Mouse (Mus musculus) midbrain, embryonic 12.5 days (tissue): Measurements from ENCODE around the gene P2rx7. TPM values are rescaled to one million over a fixed set of nuclear protein-coding genes. Genes with fewer than 3 reads are reported as not detected.

Source experiments
- ATAC-seq: fragments of 200-750 bp; cut with Nextera tagmentation; 2 replicates; pipeline ENCODE4 v1.8.0; 2017; ENCODE audit warnings: low read depth, moderate TSS enrichment, moderate library complexity; ENCODE audit not compliant: low FRiP score
- H3K27ac ChIP-seq: fragments of 300-500 bp; sonication (generic); replicated peaks from 2 replicates; pipeline ENCODE4 v1.5.1; 2016; ENCODE audit warnings: mild to moderate bottlenecking
- H3K27me3 ChIP-seq: fragments of 300-500 bp; sonication (generic); 2 replicates; pipeline ENCODE4 v1.6.1; 2016; ENCODE audit warnings: mild to moderate bottlenecking
- H3K36me3 ChIP-seq: fragments of 300-500 bp; sonication (generic); 2 replicates; pipeline ENCODE4 v1.6.1; 2016
- H3K4me1 ChIP-seq: fragments of 300-500 bp; sonication (generic); 2 replicates; pipeline ENCODE4 v1.6.1; 2016
- H3K4me2 ChIP-seq: fragments of 300-500 bp; sonication (generic); replicated peaks from 2 replicates; pipeline ENCODE4 v1.6.1; 2016; ENCODE audit warnings: mild to moderate bottlenecking, moderate library complexity
- H3K4me3 ChIP-seq: fragments of 300-500 bp; sonication (generic); 2 replicates; pipeline ENCODE4 v1.5.1; 2016; ENCODE audit warnings: mild to moderate bottlenecking
- H3K9ac ChIP-seq: fragments of 300-500 bp; sonication (generic); replicated peaks from 2 replicates; pipeline ENCODE4 v1.6.1; 2016; ENCODE audit warnings: mild to moderate bottlenecking, moderate library complexity
- H3K9me3 ChIP-seq: fragments of 300-500 bp; sonication (generic); 2 replicates; pipeline ENCODE4 v1.6.1; 2016; ENCODE audit warnings: mild to moderate bottlenecking
- WGBS: fragments of 180-500 bp; shearing (Covaris S2); methylation state at CpG from one replicate; pipeline ENCODE4 v1.1.7; 2016; 5-methylcytosine and 5-hydroxymethylcytosine counted together
- polyA plus RNA-seq: library from polyadenylated mRNA; unstranded; fragments of >200 nt; fragmentation: Nextera tagmentation; extraction: Ambion mirVana; gene quantifications from 2 replicates; pipeline ENCODE4 v1.2.1, GENCODE M21; 2016

P2rx7 gene
- polyA plus RNA-seq, 1 experiment from 2014 or later = 1.5 TPM

DNA sequence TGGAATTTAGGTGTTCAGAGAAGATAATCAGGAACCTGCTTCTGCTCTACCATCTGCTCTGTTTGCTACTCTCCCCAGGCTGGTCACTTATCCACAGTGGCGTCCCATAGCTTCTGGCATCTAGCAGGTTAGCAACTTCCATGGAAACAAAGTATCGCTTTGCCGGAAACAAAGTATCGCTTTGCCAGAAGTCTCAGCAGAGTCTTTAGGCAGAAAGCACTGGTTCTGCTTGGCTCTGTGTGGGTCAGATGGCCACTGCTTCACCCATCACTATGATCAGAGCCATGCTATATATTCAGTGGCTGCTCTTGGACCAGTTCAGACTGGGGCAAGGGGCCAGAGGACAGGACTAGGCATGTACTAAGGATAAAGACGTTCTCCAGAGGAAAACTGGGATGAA is 28.6 kb downstream of the P2rx7 start:
- 91% methylated on average over 5 of the region's 5 CpGs for WGBS
- Histone ChIP-seq H3K36me3 (no peaks in the 10 kb centered on the region), H3K4me2 (no peak overlapping the region), H3K4me1 (peaks cover 4% of the 10 kb centered on the region; the same call in 1 of the 2 replicates), H3K9me3 (no peaks in the 10 kb centered on the region), H3K4me3 (no peak overlapping the region), H3K9ac (no peak overlapping the region), H3K27ac (no peak overlapping the region), H3K27me3 (no peaks in the 10 kb centered on the region)
- no peak for ATAC-seq

DNA sequence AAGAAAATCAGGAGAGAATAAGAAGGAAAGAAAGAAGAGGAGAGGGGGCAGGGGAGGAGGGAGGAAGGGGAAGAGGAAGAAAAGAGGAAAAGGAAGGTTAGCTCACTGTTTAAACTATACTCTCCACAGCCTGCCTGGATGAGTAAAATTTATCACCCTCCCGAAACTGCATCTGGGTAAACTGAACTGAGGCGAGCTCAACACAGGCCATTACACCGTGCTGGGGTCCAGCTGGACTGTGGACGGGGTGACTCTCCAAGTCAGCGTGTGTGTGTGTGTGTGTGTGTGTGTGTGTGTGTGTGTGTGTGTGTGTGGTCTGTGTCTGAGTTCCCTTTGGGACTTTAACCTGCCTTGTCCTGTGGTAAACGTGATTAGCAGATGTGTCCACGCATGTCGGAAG is 32.3 kb downstream of the P2rx7 start:
- H3K4me2 ChIP-seq = no peak overlapping the region
- H3K9me3 ChIP-seq = no peaks in the 10 kb centered on the region
- ATAC-seq = no peak
- no peak overlapping the region for H3K9ac ChIP-seq
- H3K4me1 ChIP-seq = no peaks in the 10 kb centered on the region
- H3K36me3 ChIP-seq = no peaks in the 10 kb centered on the region
- 86% methylated on average over 8 of the region's 8 CpGs for WGBS
- no peak overlapping the region for H3K27ac ChIP-seq
- no peak overlapping the region for H3K4me3 ChIP-seq
- no peaks in the 10 kb centered on the region for H3K27me3 ChIP-seq

DNA sequence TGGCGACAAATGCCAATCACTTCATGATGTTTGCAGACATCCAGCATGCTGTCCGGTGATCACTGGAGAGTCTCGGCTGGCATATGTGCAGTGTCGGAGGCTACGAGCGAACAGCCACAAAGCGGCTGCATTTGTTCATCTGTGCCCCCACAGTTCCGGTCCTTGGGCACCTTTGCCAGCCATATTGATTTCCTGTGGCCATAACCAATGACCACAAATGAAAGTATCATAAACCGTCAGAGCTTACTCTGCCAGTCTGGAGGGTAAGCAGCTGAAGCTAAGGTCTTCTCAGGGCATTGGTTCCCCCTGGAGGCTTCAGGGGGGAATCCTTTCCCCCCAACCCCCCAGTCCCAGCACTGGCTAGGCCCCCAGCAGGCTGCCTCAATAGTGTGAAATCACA is 34.3 kb downstream of the P2rx7 start:
- H3K36me3 ChIP-seq = no peaks in the 10 kb centered on the region
- H3K4me2 ChIP-seq = no peak overlapping the region
- H3K27me3 ChIP-seq = no peaks in the 10 kb centered on the region
- ATAC-seq = no peak
- H3K27ac ChIP-seq = no peak overlapping the region
- WGBS = 91% methylated on average over 9 of the region's 9 CpGs
- H3K4me3 ChIP-seq = no peak overlapping the region
- H3K9ac ChIP-seq = no peak overlapping the region
- no peaks in the 10 kb centered on the region for H3K4me1 ChIP-seq
- no peaks in the 10 kb centered on the region for H3K9me3 ChIP-seq

DNA sequence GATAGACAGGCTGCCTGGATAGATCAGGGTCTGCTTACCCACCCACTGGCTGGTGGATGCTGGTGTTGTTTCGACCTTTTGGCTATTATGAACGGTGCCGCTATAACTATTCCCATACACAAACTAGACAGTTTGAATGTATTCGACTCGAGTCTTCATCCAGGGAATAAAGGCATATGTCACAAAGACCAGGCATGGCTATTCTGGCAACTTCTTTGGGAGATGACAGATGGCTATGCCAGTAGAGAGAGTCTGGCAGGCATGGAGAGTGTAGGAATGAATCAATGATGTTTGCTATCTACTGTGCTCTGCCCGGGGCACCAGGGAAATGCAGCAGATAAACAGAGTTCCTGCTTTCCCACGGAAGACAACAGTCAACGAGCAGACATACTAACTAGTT is 36.2 kb downstream of the P2rx7 start:
- Histone ChIP-seq H3K4me1 (no peaks in the 10 kb centered on the region), H3K36me3 (no peaks in the 10 kb centered on the region), H3K4me3 (no peak overlapping the region), H3K9ac (no peak overlapping the region), H3K9me3 (no peaks in the 10 kb centered on the region), H3K27me3 (no peaks in the 10 kb centered on the region), H3K27ac (no peak overlapping the region), H3K4me2 (no peak overlapping the region)
- ATAC-seq = no peak
- WGBS = 87% methylated on average over 8 of the region's 8 CpGs

DNA sequence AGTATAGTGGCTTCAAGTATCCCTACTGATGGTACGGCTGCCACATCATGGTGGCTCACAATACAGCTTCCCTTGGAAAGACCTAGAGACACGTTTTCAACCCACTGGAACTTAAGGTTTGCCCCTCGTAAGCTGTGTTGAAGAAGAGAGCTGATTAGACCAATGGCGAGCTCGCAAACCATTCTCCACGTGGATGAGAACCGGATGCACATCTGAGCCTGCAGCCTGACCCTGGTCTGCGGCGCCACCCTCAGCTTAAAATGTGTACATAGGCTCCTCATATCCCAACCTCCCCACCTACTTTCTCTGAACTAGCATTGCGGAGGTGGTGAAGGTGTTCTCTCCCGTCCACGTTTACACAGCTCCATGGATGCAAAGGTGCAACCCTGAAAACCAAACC is 37.6 kb downstream of the P2rx7 start:
- H3K4me3 ChIP-seq = no peak overlapping the region
- no peak for ATAC-seq
- 83% methylated on average over 12 of the region's 12 CpGs for WGBS

DNA sequence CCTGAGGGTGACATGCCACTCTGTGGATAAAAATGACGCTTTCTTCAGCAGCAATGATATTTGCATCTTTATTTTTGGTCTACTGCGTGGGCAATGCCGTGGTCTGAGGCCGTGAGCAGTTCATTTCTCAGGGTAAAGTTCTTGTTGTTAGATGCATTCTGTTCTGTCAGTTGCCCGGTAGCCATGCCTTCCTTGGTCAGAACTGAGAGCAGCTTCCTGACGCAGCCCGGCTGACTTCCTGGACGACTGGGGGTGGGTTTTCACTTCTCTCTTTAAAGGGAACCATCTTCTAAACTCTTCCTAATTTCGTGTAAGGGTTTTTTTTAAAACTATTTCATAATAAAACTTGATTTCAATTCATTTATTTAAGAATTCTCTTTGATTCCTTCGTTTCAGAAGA is 40.2 kb downstream of the P2rx7 start:
- H3K27ac ChIP-seq = no peak overlapping the region
- no peak overlapping the region for H3K4me2 ChIP-seq
- H3K4me1 ChIP-seq = no peaks in the 10 kb centered on the region
- no peak for ATAC-seq
- H3K9me3 ChIP-seq = no peaks in the 10 kb centered on the region
- no peaks in the 10 kb centered on the region for H3K27me3 ChIP-seq
- no peak overlapping the region for H3K9ac ChIP-seq
- H3K4me3 ChIP-seq = no peak overlapping the region
- WGBS = 81% methylated on average over 10 of the region's 10 CpGs
- no peaks in the 10 kb centered on the region for H3K36me3 ChIP-seq

More for the DNA sequence above, 37.6 kb downstream of the P2rx7 start:
- no peaks in the 10 kb centered on the region for H3K27me3 ChIP-seq
- no peak overlapping the region for H3K27ac ChIP-seq
- H3K4me1 ChIP-seq = no peaks in the 10 kb centered on the region
- no peak overlapping the region for H3K4me2 ChIP-seq
- no peaks in the 10 kb centered on the region for H3K36me3 ChIP-seq
- no peak overlapping the region for H3K9ac ChIP-seq
- H3K9me3 ChIP-seq = no peaks in the 10 kb centered on the region

DNA sequence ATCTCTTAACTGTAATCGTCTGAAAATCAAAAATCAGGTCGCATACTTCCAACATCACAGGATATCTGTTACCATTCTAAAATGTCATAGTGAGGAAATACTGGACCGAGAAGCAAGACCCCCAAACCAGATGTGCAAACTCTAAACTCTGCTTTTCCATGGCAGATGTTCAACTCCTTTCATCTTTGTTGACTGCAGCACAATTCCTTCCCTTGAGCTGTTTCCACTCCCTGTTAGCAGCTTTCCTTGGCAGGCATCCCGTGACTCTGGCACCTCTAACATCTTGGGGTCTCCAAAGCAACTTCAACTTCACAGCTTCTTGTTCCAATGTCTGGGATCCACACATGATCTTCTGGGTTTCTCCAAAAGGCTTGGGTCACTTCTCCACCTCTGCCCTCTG is 43.7 kb downstream of the P2rx7 start:
- H3K27me3 ChIP-seq = no peaks in the 10 kb centered on the region
- no peak overlapping the region for H3K27ac ChIP-seq
- no peak overlapping the region for H3K4me3 ChIP-seq
- no peaks in the 10 kb centered on the region for H3K9me3 ChIP-seq
- H3K36me3 ChIP-seq = no peaks in the 10 kb centered on the region
- H3K4me2 ChIP-seq = no peak overlapping the region
- no peak overlapping the region for H3K9ac ChIP-seq
- 87% methylated on average over 4 of the region's 4 CpGs for WGBS
- ATAC-seq = no peak
- peaks cover under 1% of the 10 kb centered on the region; the same call in 1 of the 2 replicates for H3K4me1 ChIP-seq

DNA sequence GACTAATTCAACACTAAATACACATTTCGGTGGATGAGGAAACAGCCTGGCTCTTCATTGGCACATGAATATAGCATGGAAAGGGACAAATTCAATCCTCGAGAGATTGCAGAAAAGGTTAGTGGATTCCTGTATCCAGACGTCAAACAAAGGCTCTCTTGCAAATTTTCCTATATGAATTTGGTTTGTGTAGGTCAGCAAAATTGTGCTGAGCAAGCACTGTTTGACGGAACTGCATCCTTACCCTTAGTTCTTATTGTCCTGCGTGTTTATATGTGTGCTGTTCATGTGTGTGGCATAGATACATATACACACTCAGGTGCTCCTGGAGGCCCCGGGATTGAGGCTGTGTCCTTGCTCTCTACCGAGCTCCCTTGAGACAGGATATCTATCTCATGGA is 45.4 kb downstream of the P2rx7 start:
- no peak for ATAC-seq
- WGBS = 92% methylated on average over 7 of the region's 7 CpGs

DNA sequence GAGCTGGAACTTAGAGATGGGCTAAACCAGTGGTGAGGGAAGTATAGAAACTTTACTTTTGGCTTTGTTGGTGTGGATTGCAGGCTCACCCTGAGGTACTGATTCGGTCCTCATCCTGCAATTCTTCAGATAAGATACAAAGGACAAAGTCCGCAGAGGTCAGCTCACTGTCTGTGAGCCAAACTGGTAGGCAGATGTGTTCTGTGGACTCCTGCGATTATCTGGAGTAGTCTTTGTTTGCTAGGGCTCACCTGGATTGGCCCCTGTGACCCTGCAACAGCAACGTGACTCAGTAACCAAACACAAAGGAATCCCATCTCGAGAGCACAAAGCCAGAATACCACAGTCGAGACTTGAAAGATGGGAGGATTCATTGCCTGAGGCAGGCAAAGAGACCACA is 46.8 kb downstream of the P2rx7 start:
- ATAC-seq = no peak
- no peaks in the 10 kb centered on the region for H3K36me3 ChIP-seq
- WGBS = 56% methylated on average over 6 of the region's 6 CpGs
- no peaks in the 10 kb centered on the region for H3K9me3 ChIP-seq
- no peak overlapping the region for H3K27ac ChIP-seq
- no peaks in the 10 kb centered on the region for H3K27me3 ChIP-seq
- H3K4me2 ChIP-seq = no peak overlapping the region
- no peak overlapping the region for H3K9ac ChIP-seq
- H3K4me1 ChIP-seq = peaks cover 15% of the 10 kb centered on the region
- H3K4me3 ChIP-seq = no peak overlapping the region

More for the DNA sequence above, 45.4 kb downstream of the P2rx7 start:
- no peak overlapping the region for H3K4me2 ChIP-seq
- H3K4me1 ChIP-seq = peaks cover 15% of the 10 kb centered on the region
- H3K9me3 ChIP-seq = no peaks in the 10 kb centered on the region
- no peaks in the 10 kb centered on the region for H3K27me3 ChIP-seq
- H3K9ac ChIP-seq = no peak overlapping the region
- no peak overlapping the region for H3K27ac ChIP-seq
- no peaks in the 10 kb centered on the region for H3K36me3 ChIP-seq
- no peak overlapping the region for H3K4me3 ChIP-seq

DNA sequence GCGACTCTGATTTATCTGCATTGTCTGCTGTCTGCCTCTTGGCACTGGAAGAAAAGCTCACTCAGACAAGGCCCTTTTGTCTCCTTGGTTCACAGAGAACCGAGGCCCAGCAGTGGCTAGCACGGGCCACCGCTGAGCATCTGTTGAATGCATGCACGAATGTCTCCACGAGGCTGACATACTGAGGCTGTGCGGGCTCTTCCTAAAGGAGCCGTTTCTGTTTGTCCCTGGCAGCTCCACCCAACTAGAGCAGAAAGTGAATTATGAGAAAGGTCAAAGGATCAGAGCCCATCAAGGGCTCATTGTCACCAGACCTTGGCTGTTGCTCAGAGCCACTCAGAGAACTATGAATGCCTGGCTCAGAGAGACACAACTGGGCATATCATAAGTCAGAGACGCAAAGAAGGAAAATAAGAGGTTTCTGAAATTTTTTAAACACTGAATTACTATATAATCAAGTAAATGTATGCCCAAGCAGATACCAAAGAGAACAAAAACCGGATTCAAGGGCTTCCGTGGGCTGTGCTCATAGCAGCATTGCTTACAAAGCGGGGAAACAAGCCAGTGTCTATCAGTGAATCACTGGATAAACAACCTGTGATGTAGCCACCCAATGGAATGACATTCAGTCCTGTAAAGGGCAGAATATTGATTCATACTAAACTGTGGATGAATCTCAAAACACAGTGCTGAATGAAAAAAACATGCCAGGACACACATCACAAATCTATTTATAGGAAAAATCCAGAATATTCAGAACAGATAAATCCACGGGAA is 49.9 kb downstream of the P2rx7 start:
- H3K9ac ChIP-seq = no peak overlapping the region
- H3K4me2 ChIP-seq = no peak overlapping the region

DNA sequence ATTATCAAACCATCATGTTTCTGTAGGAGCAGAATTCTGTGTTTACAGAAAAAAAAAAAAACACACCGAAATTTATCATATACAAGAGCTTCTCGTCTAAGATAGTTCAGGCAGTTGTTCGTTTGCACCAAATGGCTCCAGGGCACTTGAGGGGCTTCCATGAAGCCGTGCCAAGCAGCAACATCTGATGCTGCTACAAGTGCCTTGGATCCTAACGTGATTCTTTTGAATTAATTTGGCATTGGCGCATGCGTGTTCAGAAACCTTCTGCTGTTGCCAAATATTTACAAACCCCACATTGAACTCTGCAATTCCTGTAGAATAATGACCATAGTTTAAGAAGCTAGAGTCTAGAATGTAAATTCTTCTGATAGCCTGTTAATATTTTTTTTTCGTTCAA is 51.8 kb downstream of the P2rx7 start:
- ATAC-seq = no peak
- no peak overlapping the region for H3K4me3 ChIP-seq
- H3K9ac ChIP-seq = no peak overlapping the region
- peaks cover 15% of the 10 kb centered on the region for H3K4me1 ChIP-seq
- no peaks in the 10 kb centered on the region for H3K27me3 ChIP-seq
- WGBS = 87% methylated on average over 8 of the region's 8 CpGs
- no peaks in the 10 kb centered on the region for H3K36me3 ChIP-seq
- H3K27ac ChIP-seq = no peak overlapping the region
- no peaks in the 10 kb centered on the region for H3K9me3 ChIP-seq
- H3K4me2 ChIP-seq = no peak overlapping the region

More for the DNA sequence above, 49.9 kb downstream of the P2rx7 start:
- WGBS = 32% methylated on average over 13 of the region's 13 CpGs
- no peaks in the 10 kb centered on the region for H3K27me3 ChIP-seq
- peak; percentile 69; the same call in 1 of the 2 replicates for ATAC-seq
- no peaks in the 10 kb centered on the region for H3K9me3 ChIP-seq
- H3K36me3 ChIP-seq = no peaks in the 10 kb centered on the region
- H3K4me1 ChIP-seq = peaks cover 15% of the 10 kb centered on the region
- H3K27ac ChIP-seq = peak overlapping the region; percentile 78
- no peak overlapping the region for H3K4me3 ChIP-seq

DNA sequence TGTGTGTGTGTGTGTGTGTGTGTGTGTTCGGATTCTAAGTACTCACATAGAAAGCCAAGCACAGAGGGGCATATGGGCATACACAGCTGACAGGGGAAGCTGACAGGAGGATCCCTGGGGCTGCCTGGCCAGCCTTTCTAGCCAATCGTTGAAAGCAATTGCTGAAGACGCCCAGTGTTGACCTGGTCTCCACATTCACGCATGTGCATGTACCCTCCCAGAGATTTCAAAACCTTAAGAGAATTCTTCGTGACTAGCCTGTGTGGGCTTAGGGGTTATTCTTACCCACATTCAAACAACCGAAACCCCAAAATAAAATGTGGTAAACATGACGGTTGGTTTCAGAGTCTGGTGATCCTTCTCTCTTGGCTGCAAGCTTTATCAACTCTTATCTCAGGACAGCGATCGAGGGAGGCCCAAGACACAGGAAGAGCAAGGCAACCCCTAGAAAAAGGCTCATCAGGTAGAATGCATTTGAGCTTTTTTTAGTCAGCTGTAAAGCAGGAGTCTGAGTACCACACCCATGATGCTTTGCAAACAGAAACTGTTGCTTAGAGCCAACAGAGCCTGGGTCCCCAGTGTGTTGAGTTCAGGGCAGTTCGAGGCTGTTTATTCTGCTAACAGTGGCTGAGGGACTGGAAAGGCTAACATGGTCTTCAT is 54.5 kb downstream of the P2rx7 start:
- Histone ChIP-seq H3K4me1 (peaks cover 11% of the 10 kb centered on the region), H3K4me3 (no peak overlapping the region), H3K27me3 (no peaks in the 10 kb centered on the region), H3K27ac (no peak overlapping the region), H3K9me3 (no peaks in the 10 kb centered on the region), H3K9ac (no peak overlapping the region), H3K4me2 (no peak overlapping the region), H3K36me3 (no peaks in the 10 kb centered on the region)
- no peak for ATAC-seq
- 90% methylated on average over 10 of the region's 10 CpGs for WGBS
